Mouse (Mus musculus) G1E (cell line): ENCODE measurements at regions not wholly inside any gene's neighbourhood (a gene's known extent, or its start where the extent isn't known, plus 50 kb on each side); places are given as distances from the start of the nearest gene placed in this dataset.
"Not testable (repeated sequence)": the region's sequence is repeated elsewhere in the genome, so short reads cannot be mapped to it uniquely, and the experiment has no call there.

Source experiments
- ATAC-seq: 2 replicates; pipeline ENCODE4 v1.8.0; 2016; ENCODE audit warnings: mild to moderate bottlenecking; ENCODE audit not compliant: insufficient number of reproducible peaks, poor library complexity, low FRiP score, severe bottlenecking; ENCODE audit errors: extremely low read depth
- DNase-seq: peaks from one replicate; pipeline ENCODE4 v3.0.0; 2012; ENCODE audit warnings: low spot score
- H3K27me3 ChIP-seq: 2 replicates; pipeline ENCODE4 v1.6.1; 2012; ENCODE audit warnings: mild to moderate bottlenecking, low read length, inconsistent platforms; ENCODE audit not compliant: insufficient read depth
- H3K36me3 ChIP-seq: replicated peaks from 2 replicates; pipeline ENCODE3; 2012; ENCODE audit warnings: mild to moderate bottlenecking, inconsistent platforms
- H3K4me1 ChIP-seq: 2 replicates; pipeline ENCODE4 v1.6.1; 2012; ENCODE audit warnings: low read depth, low read length, inconsistent platforms, mixed read lengths; ENCODE audit not compliant: insufficient read depth
- H3K4me3 ChIP-seq: 2 replicates; pipeline ENCODE4 v1.5.1; 2012; ENCODE audit warnings: low read depth, mild to moderate bottlenecking, inconsistent platforms, low read length, moderate library complexity, mixed read lengths
- H3K9me3 ChIP-seq: replicated peaks from 2 replicates; pipeline ENCODE4 v1.6.1; 2012; ENCODE audit warnings: inconsistent platforms
- CTCF ChIP-seq: IDR thresholded peaks from 2 replicates; pipeline ENCODE4 v1.5.1; 2012; ENCODE audit warnings: low read depth, low read length, inconsistent platforms, mixed read lengths
- GATA1 ChIP-seq: IDR thresholded peaks from 2 replicates; pipeline ENCODE4 v1.6.1; 2012; ENCODE audit warnings: borderline replicate concordance, low read length, inconsistent platforms, mixed read lengths
- GATA2 ChIP-seq: IDR thresholded peaks from 2 replicates; pipeline ENCODE4 v1.6.1; 2012; ENCODE audit warnings: low read depth, low read length, inconsistent platforms, borderline replicate concordance
- POLR2AphosphoS5 ChIP-seq: IDR thresholded peaks from 2 replicates; pipeline ENCODE4 v1.6.1; 2012; ENCODE audit warnings: low read depth, low read length, inconsistent platforms; ENCODE audit not compliant: insufficient replicate concordance
- TAL1 ChIP-seq: conservative IDR thresholded peaks from 2 replicates; pipeline ENCODE4 v1.6.1; 2012; ENCODE audit warnings: low read depth, low read length, inconsistent platforms, mixed read lengths

- H3K4me1 ChIP-seq: no peaks in the 10 kb centered on the region
- DNase-seq (no peak), ATAC-seq (no peak)
- H3K4me3 ChIP-seq: no peak overlapping the region
- TF ChIP-seq GATA2 (no peak), POLR2AphosphoS5 (no peak), GATA1 (no peak), CTCF (no peak), TAL1 (no peak)
- no peaks in the 10 kb centered on the region for H3K36me3 ChIP-seq
- no peaks in the 10 kb centered on the region for H3K9me3 ChIP-seq
- H3K27me3 ChIP-seq: no peaks in the 10 kb centered on the region
Measured at GRCm38 (mm10) chr6:22671524-22671923, 203.8 kb upstream of the Ptprz1 start.

- Histone ChIP-seq H3K9me3 (no peaks in the 10 kb centered on the region), H3K4me1 (no peaks in the 10 kb centered on the region), H3K36me3 (no peaks in the 10 kb centered on the region), H3K27me3 (no peaks in the 10 kb centered on the region), H3K4me3 (no peak overlapping the region)
- no peak for DNase-seq
- ATAC-seq: no peak
- TF ChIP-seq GATA1: no peak
- TF ChIP-seq GATA2: no peak
- TF ChIP-seq POLR2AphosphoS5: no peak
- no peak for TF ChIP-seq CTCF
- no peak for TF ChIP-seq TAL1
Measured at GRCm38 (mm10) chr6:22668190-22668975, 206.9 kb upstream of the Ptprz1 start.

- not testable (repeated sequence) for H3K27me3 ChIP-seq, H3K36me3 ChIP-seq, H3K4me3 ChIP-seq, H3K9me3 ChIP-seq, DNase-seq, H3K4me1 ChIP-seq, ATAC-seq
Measured at GRCm38 (mm10) chr6:22657401-22657800, 217.9 kb upstream of the Ptprz1 start.

- no peaks in the 10 kb centered on the region for H3K36me3 ChIP-seq
- H3K4me3 ChIP-seq: no peak overlapping the region
- no peaks in the 10 kb centered on the region for H3K27me3 ChIP-seq
- ATAC-seq (no peak), DNase-seq (no peak)
- no peaks in the 10 kb centered on the region for H3K4me1 ChIP-seq
- TF ChIP-seq POLR2AphosphoS5 (no peak), GATA2 (no peak), CTCF (no peak), GATA1 (no peak), TAL1 (no peak)
- H3K9me3 ChIP-seq: no peaks in the 10 kb centered on the region
Measured at GRCm38 (mm10) chr6:22640100-22640499, 235.2 kb upstream of the Ptprz1 start.

- ATAC-seq (no peak), DNase-seq (no peak)
- Histone ChIP-seq H3K27me3 (no peaks in the 10 kb centered on the region), H3K36me3 (no peaks in the 10 kb centered on the region), H3K9me3 (no peaks in the 10 kb centered on the region), H3K4me3 (no peak overlapping the region), H3K4me1 (no peaks in the 10 kb centered on the region)
- TF ChIP-seq GATA2 (no peak), CTCF (no peak), GATA1 (no peak), POLR2AphosphoS5 (no peak), TAL1 (no peak)
Measured at GRCm38 (mm10) chr6:22635141-22635540, 240.2 kb upstream of the Ptprz1 start.

- H3K4me1 ChIP-seq: no peaks in the 10 kb centered on the region
- DNase-seq: no peak
- no peaks in the 10 kb centered on the region for H3K36me3 ChIP-seq
- no peak overlapping the region for H3K4me3 ChIP-seq
- no peaks in the 10 kb centered on the region for H3K27me3 ChIP-seq
- no peak for TF ChIP-seq TAL1
- no peak for TF ChIP-seq GATA1
- no peak for TF ChIP-seq GATA2
- no peak for TF ChIP-seq CTCF
- no peak for TF ChIP-seq POLR2AphosphoS5
- H3K9me3 ChIP-seq: no peaks in the 10 kb centered on the region
- ATAC-seq: no peak
Measured at GRCm38 (mm10) chr6:22634740-22635139, 240.6 kb upstream of the Ptprz1 start.

- H3K4me1 ChIP-seq: no peaks in the 10 kb centered on the region
- ATAC-seq (no peak), DNase-seq (no peak)
- H3K27me3 ChIP-seq: peaks cover 5% of the 10 kb centered on the region; the same call in 1 of the 2 replicates
- no peak for TF ChIP-seq GATA2
- no peak for TF ChIP-seq TAL1
- TF ChIP-seq GATA1: no peak
- TF ChIP-seq POLR2AphosphoS5: no peak
- no peak for TF ChIP-seq CTCF
- no peaks in the 10 kb centered on the region for H3K36me3 ChIP-seq
- no peaks in the 10 kb centered on the region for H3K9me3 ChIP-seq
- H3K4me3 ChIP-seq: no peak overlapping the region
Measured at GRCm38 (mm10) chr6:22591592-22591991, 235.5 kb upstream of the Fam3c start.
